Mouse (Mus musculus): ENCODE measurements around the gene Mfap1b.
A peak's percentile ranks its signal among the peaks of the same experiment; 100 is the strongest.

Mfap1b gene

DNA sequence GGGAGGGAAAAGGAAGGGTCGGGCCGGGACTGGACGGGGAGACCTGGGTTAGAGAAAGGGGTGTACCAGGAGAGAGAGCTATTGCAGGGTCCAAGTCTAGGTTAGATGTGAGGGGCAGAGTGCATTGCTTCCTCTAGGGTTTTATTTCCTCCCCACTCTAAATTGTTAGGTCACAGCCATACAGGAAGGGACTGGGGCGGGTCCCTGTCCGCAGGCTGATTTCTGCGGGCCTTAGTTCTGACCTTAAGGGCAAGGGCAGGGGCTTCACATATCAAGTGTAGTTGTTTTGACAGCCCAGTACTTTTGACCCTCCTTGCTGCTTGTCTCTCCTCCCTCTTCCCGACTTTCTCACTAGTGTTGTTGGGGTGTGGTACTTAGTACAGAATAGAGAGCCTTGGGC lies 23.8 kb downstream of the Mfap1b start:
- peak; percentile 40 for DNase-seq (ENCODE audit: low read depth, low spot score)
- Histone ChIP-seq H3K27me3 (ENCODE audit: control insufficient read depth, insufficient read depth, low read length, poor library complexity, severe bottlenecking) (no peaks in the 10 kb centered on the region), H3K36me3 (ENCODE audit: control insufficient read depth, insufficient read depth, low read length, poor library complexity, severe bottlenecking) (peaks cover 5% of the 10 kb centered on the region; the same call in 1 of the 2 replicates)

DNA sequence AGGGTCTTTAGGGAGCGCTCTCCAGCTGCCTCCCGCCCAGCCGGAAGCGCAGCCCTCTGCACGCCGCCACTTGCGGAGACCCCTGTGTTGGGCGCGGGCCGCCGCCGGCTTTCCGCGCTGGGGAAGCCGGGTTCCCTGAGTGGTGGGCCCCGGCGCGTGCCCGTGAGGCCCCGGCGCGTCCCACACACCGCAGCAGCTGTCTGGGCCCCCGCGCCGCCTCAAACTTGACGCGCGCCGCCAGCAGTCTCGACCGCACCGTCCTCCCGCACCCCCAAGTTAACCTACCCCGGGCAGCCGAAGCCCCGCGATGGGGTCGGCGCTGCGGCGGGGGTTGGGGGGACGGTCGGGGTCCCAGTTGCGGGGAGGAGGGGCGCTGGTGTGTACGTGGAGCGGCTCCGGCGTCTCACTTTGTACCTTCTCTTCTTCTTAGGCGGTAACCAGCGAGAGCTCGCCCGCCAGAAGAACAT lies 24.3 kb downstream of the Mfap1b start:
- no peaks in the 10 kb centered on the region for H3K27me3 ChIP-seq (ENCODE audit: control insufficient read depth, insufficient read depth, low read length, poor library complexity, severe bottlenecking)
- DNase-seq (ENCODE audit: low read depth, low spot score): no peak
- peaks cover 5% of the 10 kb centered on the region; the same call in 1 of the 2 replicates for H3K36me3 ChIP-seq (ENCODE audit: control insufficient read depth, insufficient read depth, low read length, poor library complexity, severe bottlenecking)

DNA sequence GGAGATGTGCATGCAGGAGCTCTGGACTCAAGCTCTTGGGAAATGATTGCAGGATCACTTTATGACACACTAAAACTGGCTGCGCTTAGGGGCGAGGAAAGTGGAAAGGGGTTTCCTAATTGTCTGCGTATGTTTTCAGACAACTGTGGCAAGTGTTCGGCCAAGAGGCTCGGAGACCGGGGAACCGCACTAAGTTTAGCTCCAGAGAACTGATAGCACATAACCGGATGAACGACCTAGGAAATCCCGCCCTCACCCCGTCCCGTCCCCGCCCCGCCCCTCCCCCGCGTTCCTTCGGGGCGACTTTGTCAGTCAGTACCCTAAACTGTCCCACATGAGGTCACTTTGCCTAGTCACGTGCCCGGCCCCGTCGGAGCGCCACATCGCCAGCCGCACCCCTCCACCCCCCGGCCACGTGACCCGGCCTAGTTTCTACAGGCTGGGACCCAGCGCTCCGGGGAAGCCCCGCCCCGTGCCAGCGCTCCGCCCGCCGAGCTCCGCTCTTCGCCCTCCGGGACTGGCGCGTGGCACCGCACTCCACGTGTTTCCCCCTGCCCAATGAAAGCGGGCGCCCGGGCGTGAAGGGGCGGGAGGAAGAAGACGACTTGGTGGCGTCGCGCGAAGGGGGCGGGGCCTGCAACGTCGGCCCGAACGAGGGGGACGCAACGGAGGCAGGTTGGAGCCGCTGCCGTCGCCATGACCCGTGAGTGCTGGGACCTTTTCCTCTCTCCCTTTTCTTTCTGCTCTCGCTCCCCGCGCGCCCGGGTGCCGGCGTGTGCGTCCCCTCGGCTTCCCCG lies 24.9 kb downstream of the Mfap1b start, which contains the start of gene Serf2:
Gene Serf2 (plus strand): TSS at position 457 of the 797 bp plus-strand sequence.
- Histone ChIP-seq H3K27me3 (ENCODE audit: control insufficient read depth, insufficient read depth, low read length, poor library complexity, severe bottlenecking) (no peaks in the 10 kb centered on the region), H3K36me3 (ENCODE audit: control insufficient read depth, insufficient read depth, low read length, poor library complexity, severe bottlenecking) (peaks cover 5% of the 10 kb centered on the region; the same call in 1 of the 2 replicates)
- DNase-seq (ENCODE audit: low read depth, low spot score): peak; percentile 99

DNA sequence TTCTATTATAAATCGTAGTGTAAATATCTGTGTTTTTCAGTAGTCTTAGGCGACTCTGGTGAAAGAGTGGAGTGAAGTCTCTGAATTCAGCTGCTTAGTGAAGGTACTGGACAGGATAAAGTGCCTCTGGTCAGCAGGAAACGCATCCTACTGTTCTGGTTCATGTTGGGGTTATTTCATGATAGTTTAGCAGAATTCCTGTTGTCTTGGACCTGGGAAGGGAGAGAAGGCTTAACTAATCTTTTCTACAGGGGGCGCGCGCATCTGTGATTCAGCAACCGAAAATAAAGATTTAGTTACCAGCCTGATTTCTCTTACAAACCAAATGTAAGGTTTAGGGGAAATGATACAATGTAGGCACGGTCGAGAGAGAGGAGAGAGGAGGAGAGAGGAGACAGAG lies 25.7 kb downstream of the Mfap1b start:
- H3K27me3 ChIP-seq (ENCODE audit: control insufficient read depth, insufficient read depth, low read length, poor library complexity, severe bottlenecking): no peaks in the 10 kb centered on the region
- DNase-seq (ENCODE audit: low read depth, low spot score): peak; percentile 44

DNA sequence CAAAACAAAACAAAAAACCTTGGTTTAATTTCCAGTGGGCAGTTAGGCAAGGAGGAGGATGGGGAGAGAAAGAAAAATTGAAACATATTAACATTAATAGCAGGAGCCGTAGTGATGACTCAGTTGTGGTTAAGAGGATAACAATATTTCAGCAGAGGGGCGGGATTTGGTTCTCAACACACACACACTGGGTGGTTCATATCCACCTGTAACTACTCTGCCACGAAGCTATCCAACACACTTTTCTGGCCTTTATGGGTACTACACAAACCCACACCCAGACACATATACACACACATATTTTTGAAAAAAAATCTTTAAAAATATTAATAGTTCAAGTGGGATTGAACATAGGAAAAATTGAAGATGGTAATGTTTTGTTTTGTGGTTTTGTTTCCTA lies 26.9 kb downstream of the Mfap1b start:
- Histone ChIP-seq H3K27me3 (ENCODE audit: control insufficient read depth, insufficient read depth, low read length, poor library complexity, severe bottlenecking) (no peaks in the 10 kb centered on the region), H3K36me3 (ENCODE audit: control insufficient read depth, insufficient read depth, low read length, poor library complexity, severe bottlenecking) (peaks cover 5% of the 10 kb centered on the region; the same call in 1 of the 2 replicates)
- DNase-seq (ENCODE audit: low read depth, low spot score): no peak

More for the DNA sequence above, 25.7 kb downstream of the Mfap1b start:
- H3K36me3 ChIP-seq (ENCODE audit: control insufficient read depth, insufficient read depth, low read length, poor library complexity, severe bottlenecking): peaks cover 5% of the 10 kb centered on the region; the same call in 1 of the 2 replicates

DNA sequence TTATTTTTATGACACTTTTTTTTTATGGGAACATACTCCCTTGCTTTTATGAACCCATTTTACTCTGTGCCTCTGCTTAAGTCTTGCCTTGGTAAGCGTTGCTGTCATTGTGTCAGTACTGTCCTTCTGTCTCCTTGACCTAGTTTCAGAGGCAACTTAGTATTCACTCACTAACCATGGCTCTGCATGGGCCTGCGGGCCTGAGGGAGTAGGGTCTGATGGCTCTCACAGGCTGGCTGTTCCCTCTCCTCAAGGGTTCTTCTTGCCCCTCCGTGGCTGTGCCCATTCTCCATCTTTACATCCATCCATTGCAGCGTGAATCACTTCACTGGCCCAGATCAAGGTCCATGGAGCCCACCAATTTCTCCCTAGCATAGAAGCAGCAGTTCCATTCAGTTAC lies 27.4 kb downstream of the Mfap1b start:
- no peak for DNase-seq (ENCODE audit: low read depth, low spot score)
- Histone ChIP-seq H3K36me3 (ENCODE audit: control insufficient read depth, insufficient read depth, low read length, poor library complexity, severe bottlenecking) (peaks cover 5% of the 10 kb centered on the region; the same call in 1 of the 2 replicates), H3K27me3 (ENCODE audit: control insufficient read depth, insufficient read depth, low read length, poor library complexity, severe bottlenecking) (no peaks in the 10 kb centered on the region)

DNA sequence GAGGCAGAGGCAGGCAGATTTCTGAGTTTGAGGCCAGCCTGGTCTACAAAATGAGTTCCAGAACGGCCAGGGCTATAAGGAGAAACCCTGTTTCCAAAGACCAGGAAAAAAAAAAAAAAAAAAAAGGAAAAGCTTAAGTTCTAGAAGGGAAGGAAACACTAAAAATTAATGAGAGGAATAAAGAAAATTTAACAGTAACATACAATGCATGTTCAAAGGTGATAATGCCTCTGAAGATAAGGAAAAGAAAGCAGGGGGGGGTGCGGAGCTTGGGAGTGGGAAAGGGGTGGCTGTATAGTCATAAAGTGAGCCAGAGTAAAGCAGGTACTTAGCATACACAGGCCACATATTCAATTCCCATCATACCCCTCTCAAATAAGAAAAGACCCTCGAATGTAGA lies 28.8 kb downstream of the Mfap1b start:
- no peaks in the 10 kb centered on the region for H3K27me3 ChIP-seq (ENCODE audit: control insufficient read depth, insufficient read depth, low read length, poor library complexity, severe bottlenecking)
- 0 out of 2 replicates have a peak, but pooled peaks cover 2% of the 10 kb centered on the region for H3K36me3 ChIP-seq (ENCODE audit: control insufficient read depth, insufficient read depth, low read length, poor library complexity, severe bottlenecking)
- no peak for DNase-seq (ENCODE audit: low read depth, low spot score)

DNA sequence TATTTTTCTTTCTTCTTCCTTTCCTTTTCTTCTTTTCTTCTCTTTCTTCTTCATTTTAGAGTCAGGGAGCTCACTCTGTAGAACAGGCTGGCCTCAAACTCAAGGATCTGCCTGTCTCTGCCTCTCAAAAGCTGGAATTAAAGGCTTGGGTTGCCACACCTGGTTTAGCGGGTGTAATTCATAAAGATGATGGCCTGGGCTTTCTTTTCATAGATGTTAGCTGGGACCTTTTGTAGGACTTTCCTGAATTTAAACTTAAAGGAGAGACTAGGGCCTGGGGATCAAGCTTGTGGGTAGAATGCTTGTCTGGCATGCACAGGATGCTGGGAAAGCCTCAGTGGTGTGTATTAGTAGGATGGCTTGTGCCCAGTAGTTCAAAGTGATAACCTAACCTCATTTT lies 29.7 kb downstream of the Mfap1b start, which contains the start of gene Ell3:
Gene Ell3 (minus strand): TSS at position 101 of the 400 bp plus-strand sequence.
- no peak for DNase-seq (ENCODE audit: low read depth, low spot score)
- Histone ChIP-seq H3K27me3 (ENCODE audit: control insufficient read depth, insufficient read depth, low read length, poor library complexity, severe bottlenecking) (no peaks in the 10 kb centered on the region), H3K36me3 (ENCODE audit: control insufficient read depth, insufficient read depth, low read length, poor library complexity, severe bottlenecking) (0 out of 2 replicates have a peak, but pooled peaks cover 2% of the 10 kb centered on the region)

DNA sequence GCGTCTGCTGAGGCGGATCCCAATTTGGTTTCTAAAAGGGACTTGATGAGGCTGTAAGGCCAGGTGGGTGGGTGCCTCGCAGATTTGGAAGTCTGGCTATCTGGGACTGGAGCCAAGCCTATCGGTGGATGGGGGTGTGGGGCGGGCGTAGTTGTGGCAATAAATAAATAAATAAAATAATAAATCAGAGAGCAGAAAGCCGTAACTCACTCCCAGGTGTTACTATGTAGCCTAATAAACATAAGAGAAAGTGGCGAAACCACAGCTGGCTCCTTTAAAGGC lies 30.9 kb downstream of the Mfap1b start:
- no peak for DNase-seq (ENCODE audit: low read depth, low spot score)
- H3K27me3 ChIP-seq (ENCODE audit: control insufficient read depth, insufficient read depth, low read length, poor library complexity, severe bottlenecking): no peaks in the 10 kb centered on the region

DNA sequence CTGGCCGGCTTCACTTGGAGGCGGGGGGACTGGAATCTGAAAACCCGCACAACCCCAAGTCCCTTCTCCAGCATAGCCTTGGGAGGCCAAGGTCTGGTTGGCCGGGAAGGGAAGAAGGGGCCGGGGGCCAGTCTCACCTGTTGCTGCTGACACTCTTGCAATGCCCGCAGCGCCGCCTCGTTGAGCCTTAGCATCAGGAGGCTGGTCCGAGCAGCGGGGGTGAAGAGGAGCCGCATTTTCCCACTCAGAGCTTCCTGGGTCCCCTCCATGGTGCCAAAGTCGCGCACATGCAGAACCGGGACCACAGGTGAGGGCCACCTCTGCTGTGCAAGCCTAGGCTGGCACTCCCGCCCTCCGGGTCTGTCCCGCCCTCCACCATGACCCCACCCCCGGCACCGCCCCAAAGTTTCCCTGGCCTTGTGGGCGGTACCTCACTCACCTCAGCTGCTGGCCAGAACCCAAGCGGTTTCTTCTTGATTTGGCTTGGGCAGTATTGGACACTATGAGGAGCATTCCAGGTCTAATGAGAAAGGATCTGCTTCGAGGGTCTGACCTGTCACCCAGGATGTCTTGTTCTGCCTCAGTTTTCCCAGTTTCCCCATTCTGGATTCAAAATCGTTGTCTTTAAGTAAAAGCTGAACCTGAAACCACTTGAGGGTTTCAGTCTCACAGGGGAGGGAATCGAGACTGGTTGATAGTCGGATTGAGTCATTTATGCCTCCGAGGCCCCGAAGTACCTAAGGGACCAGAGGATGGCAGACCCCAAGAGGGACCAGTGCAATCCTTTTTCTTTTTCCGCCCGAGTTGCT lies 31.4 kb downstream of the Mfap1b start:
- peaks cover 2% of the 10 kb centered on the region; the same call in 1 of the 2 replicates for H3K36me3 ChIP-seq (ENCODE audit: control insufficient read depth, insufficient read depth, low read length, poor library complexity, severe bottlenecking)
- DNase-seq (ENCODE audit: low read depth, low spot score): peak; percentile 88
- no peaks in the 10 kb centered on the region for H3K27me3 ChIP-seq (ENCODE audit: control insufficient read depth, insufficient read depth, low read length, poor library complexity, severe bottlenecking)

More for the DNA sequence above, 30.9 kb downstream of the Mfap1b start:
- 0 out of 2 replicates have a peak, but pooled peaks cover 2% of the 10 kb centered on the region for H3K36me3 ChIP-seq (ENCODE audit: control insufficient read depth, insufficient read depth, low read length, poor library complexity, severe bottlenecking)

DNA sequence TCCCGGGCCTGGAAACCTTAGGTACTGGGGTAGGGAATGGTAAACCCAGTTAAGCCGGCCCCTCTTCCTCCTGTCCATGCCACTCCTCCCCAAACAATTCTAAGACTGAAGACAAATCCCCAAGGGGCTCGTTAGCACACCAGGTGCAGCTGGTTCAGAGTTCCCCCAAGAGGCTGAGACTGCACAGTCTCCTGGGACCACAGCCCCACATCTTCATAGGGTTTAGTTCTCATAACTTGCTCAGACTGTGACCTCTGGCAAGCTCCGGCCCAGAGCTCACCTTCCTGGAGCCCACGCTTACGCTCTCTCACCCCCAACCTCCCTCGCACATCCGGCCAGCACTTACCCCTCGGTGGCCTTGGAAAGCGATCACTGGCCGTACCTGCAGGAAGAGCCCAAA lies 32.1 kb downstream of the Mfap1b start:
- Histone ChIP-seq H3K36me3 (ENCODE audit: control insufficient read depth, insufficient read depth, low read length, poor library complexity, severe bottlenecking) (peaks cover 5% of the 10 kb centered on the region), H3K27me3 (ENCODE audit: control insufficient read depth, insufficient read depth, low read length, poor library complexity, severe bottlenecking) (no peaks in the 10 kb centered on the region)
- DNase-seq (ENCODE audit: low read depth, low spot score): peak; percentile 91

DNA sequence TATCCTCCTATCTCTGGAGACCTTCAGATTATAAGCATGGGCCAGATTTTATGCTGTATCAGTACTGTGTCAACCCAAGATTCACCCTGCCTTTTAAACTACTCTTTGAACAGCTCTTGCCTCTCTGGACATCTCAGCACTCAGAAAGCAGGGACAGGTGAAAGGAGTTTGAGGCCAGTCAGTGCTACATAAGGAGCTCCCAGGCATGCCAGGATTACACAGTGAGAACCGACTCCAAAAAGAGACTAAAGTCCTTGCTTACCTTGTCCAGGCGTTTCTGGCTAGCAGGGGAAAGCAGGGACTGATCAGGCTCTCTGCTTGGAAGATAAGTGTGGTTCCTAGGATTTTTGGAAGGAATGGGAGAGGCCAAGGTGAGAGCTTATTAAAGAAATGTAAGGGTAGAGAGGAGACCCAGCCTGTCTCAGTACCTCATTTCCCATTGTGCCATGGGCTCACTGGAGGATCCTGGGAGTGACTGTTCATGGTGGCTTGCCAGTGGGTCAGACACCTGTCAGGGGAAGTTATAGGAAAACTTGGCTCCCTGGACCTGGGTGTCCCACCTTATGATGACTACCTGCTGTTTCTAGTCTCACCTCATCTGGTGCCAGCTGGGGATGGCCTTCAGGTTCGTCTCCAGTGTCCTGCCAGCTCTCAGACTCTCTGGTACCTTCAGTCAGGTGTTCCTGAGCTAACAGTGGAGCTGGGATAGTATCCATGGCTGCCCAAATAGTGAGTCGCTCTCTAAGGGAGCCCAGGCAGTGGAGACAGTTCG lies 32.8 kb downstream of the Mfap1b start:
- H3K36me3 ChIP-seq (ENCODE audit: control insufficient read depth, insufficient read depth, low read length, poor library complexity, severe bottlenecking): peaks cover 7% of the 10 kb centered on the region
- H3K27me3 ChIP-seq (ENCODE audit: control insufficient read depth, insufficient read depth, low read length, poor library complexity, severe bottlenecking): no peaks in the 10 kb centered on the region
- no peak for DNase-seq (ENCODE audit: low read depth, low spot score)

DNA sequence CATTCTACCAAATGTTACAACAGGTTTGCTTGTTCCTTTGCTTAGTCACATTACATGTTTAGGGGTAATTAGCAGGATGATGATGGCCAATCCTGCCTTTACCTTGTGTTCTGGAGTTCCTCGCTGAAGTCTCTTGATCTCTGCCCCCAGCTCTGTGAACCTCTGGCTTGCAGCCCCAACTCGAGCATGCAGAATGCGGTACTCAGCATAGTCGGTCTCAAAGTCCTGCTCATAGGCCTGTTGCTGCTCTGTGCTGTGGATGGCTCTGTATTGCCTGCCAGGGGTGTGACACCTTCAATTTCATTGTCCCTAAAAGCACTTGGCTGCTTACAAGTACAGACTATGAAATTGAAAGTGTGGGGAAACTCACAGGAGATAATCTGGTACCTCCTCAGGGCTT lies 34.1 kb downstream of the Mfap1b start:
- no peak for DNase-seq (ENCODE audit: low read depth, low spot score)

DNA sequence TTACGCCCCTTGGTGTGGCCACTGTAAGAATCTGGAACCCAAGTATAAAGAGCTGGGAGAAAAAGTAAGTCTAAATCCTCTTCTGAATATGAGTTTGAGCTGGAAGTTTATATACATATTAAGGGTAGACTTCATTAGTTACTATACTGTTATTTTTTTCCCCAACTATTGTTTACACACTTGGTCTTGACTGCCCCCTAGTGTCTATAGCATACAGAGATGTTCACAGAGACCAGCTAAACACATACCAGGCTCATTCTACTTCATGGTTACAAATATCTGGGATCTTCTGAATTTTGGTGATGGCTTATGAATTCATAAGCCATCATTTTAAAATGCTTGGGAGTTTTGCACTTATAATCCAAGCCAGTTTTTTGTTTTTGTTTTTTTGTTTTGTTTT lies 39.0 kb downstream of the Mfap1b start:
- peak; percentile 78 for DNase-seq (ENCODE audit: low read depth, low spot score)
- H3K36me3 ChIP-seq (ENCODE audit: control insufficient read depth, insufficient read depth, low read length, poor library complexity, severe bottlenecking): peaks cover 25% of the 10 kb centered on the region
- H3K27me3 ChIP-seq (ENCODE audit: control insufficient read depth, insufficient read depth, low read length, poor library complexity, severe bottlenecking): no peaks in the 10 kb centered on the region

More for the DNA sequence above, 34.1 kb downstream of the Mfap1b start:
- peaks cover 14% of the 10 kb centered on the region for H3K36me3 ChIP-seq (ENCODE audit: control insufficient read depth, insufficient read depth, low read length, poor library complexity, severe bottlenecking)
- no peaks in the 10 kb centered on the region for H3K27me3 ChIP-seq (ENCODE audit: control insufficient read depth, insufficient read depth, low read length, poor library complexity, severe bottlenecking)

All from splenic B cell, adult 2 months (primary cell).